1 mouse cellular context compared by ENCODE assay signal in the genomic region with DNA sequence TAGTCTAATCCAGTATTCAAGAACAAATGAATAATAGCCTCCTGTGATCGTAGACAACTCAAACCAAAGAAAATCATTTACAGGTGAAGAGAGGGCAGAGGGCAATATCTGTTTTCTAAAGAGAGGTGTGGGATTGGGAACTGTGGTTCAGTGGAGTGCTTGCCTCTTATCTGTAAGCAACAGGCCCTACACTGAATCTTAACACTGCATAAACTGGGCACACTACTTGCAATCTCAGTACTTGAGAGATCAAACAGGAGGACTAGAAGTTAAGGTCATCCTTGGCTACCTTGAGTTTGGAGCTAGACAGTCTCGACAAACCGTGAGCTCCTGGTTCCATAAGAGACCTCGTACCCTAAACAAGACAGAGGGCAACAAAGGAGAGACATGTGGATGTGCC.
TF ChIP-seq lines count a peak whose summit lies in the region.

No protein-coding gene starts in this region.

TF ChIP-seq in MEL, 35 proteins besides CTCF, POLR2A, EP300 and RAD21 (continued from another document):
- TF ChIP-seq NELFE (IDR thresholded peaks at IDR 0.05; ENCODE audit: low read depth, low read length) (no peak), SMC3 (IDR thresholded peaks at IDR 0.05; ENCODE audit: low read depth, low read length) (no peak), USF2 (IDR thresholded peaks at IDR 0.05; ENCODE audit: borderline replicate concordance in 1 of 2, insufficient read depth in 1 of 2, low read depth in 1 of 2, low read length in 2 of 2) (no peak)
TF ChIP-seq in MEL: peak in this region for 3.
